20 mouse cellular contexts compared by ENCODE assay signal in the genomic region with DNA sequence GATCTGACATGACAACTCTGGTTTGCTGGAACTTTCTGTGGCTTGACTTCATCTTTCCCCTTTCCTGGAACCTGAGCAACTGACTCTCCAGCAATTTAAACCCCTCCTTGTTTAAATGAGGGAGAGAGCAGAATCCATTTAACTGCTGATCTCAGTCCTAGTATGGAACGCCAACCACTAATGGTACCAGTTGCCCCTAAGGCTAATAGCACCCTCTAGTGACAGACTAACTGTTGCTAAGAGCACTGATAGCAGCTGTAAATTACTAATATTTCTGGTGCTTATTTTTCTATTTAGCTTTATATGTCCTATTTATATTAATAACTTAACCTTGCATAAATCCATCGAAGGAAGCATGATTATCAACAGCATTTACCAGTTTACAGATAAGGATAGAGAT.
DNase-seq lines count a peak whose midpoint lies in the region; ATAC-seq and TF ChIP-seq lines count a peak whose summit lies in the region.
"Had no signal": no experiment of that assay in that cellular context is flagged by ENCODE, and none has a peak within 500 bp of the region (broad histone marks: within the 10 kb centered on the region; RNA-seq: fewer than 3 reads in every experiment).

No protein-coding gene starts in this region.

- H3K36me3 ChIP-seq in heart, postnatal 0 days (replicated peaks; ENCODE audit: control insufficient read depth, insufficient read depth, low read length): no peaks in the 10 kb centered on the region
- H3K36me3 ChIP-seq in liver, postnatal 0 days (replicated peaks; ENCODE audit: insufficient read depth, low read length): no peaks in the 10 kb centered on the region
- no peaks in the 10 kb centered on the region for H3K36me3 ChIP-seq in liver, embryonic 11.5 days (ENCODE audit: control insufficient read depth, insufficient read depth, low read length)
- no peaks in the 10 kb centered on the region for H3K36me3 ChIP-seq in forebrain, embryonic 14.5 days (ENCODE audit: control insufficient read depth, insufficient read depth, low read length)
- H3K36me3 ChIP-seq: heart, embryonic 10.5 days; hindbrain, embryonic 15.5 days; liver, embryonic 15.5 days had no signal

- intact Hi-C loops in heart, postnatal 14 days (cut with DNase I): loop anchor here (5.0 to 10.0 kb wide), 2 partner anchors 56 to 159 kb away; no protein-coding TSS in a partner anchor

- H3K4me3 ChIP-seq in heart, postnatal 0 days (ENCODE audit: low read depth, low read length): no peak overlapping the region
- no peak overlapping the region for H3K4me3 ChIP-seq in liver, postnatal 0 days (ENCODE audit: low read depth, low read length)
- H3K4me3 ChIP-seq in liver, embryonic 11.5 days (ENCODE audit: low read depth, low read length): no peak overlapping the region
- no peak overlapping the region for H3K4me3 ChIP-seq in forebrain, embryonic 14.5 days (ENCODE audit: low read depth, low read length)
- H3K4me3 ChIP-seq: heart, embryonic 10.5 days; hindbrain, embryonic 15.5 days; liver, embryonic 15.5 days; megakaryocyte, embryonic 14.5 days had no signal

- H3K9ac ChIP-seq in heart, postnatal 0 days (replicated peaks; ENCODE audit: low read depth, low read length): no peak overlapping the region
- H3K9ac ChIP-seq in liver, postnatal 0 days (replicated peaks): no peak overlapping the region
- H3K9ac ChIP-seq in liver, embryonic 11.5 days (ENCODE audit: low read depth, low read length): no peak overlapping the region
- no peak overlapping the region for H3K9ac ChIP-seq in forebrain, embryonic 14.5 days (ENCODE audit: low read length)
- H3K9ac ChIP-seq: hindbrain, embryonic 15.5 days; liver, embryonic 15.5 days had no signal

- no peak overlapping the region for H3K4me2 ChIP-seq in heart, postnatal 0 days (ENCODE audit: low read depth, low read length)
- H3K4me2 ChIP-seq in liver, postnatal 0 days (ENCODE audit: low read depth, low read length): no peak overlapping the region
- H3K4me2 ChIP-seq in liver, embryonic 11.5 days: no peak overlapping the region
- no peak overlapping the region for H3K4me2 ChIP-seq in forebrain, embryonic 14.5 days (ENCODE audit: low read length)
- H3K4me2 ChIP-seq: hindbrain, embryonic 15.5 days; liver, embryonic 15.5 days had no signal

- no peak overlapping the region for H3K27ac ChIP-seq in heart, postnatal 0 days (ENCODE audit: low read depth)
- H3K27ac ChIP-seq in liver, postnatal 0 days (ENCODE audit: low read depth): 0 out of 2 replicates have a peak overlapping the region, but pooled peaks have one; percentile 70
- no peak overlapping the region for H3K27ac ChIP-seq in liver, embryonic 11.5 days (ENCODE audit: low read depth, low read length)
- H3K27ac ChIP-seq in forebrain, embryonic 14.5 days (ENCODE audit: low read depth, low read length): no peak overlapping the region
- H3K27ac ChIP-seq: heart, embryonic 10.5 days; hindbrain, embryonic 15.5 days had no signal

- TF ChIP-seq CTCF in heart, postnatal 0 days (IDR thresholded peaks at IDR 0.05; ENCODE audit: low read depth): peak; percentile 32
- TF ChIP-seq CTCF in liver, postnatal 0 days (IDR thresholded peaks at IDR 0.05; ENCODE audit: low read depth): peak; percentile 73

- DNase-seq in heart, postnatal 0 days (ENCODE audit: low spot score): no peak
- DNase-seq in heart, postnatal 14 days: no peak
- no peak for DNase-seq in liver, postnatal 0 days
- no peak for DNase-seq in liver, embryonic 11.5 days (ENCODE audit: low spot score)
- DNase-seq in A20 (ENCODE audit: low read depth, low spot score) (peak; percentile 44), adipocyte (ENCODE audit: low spot score) (peak; percentile 47)
- DNase-seq in forebrain, embryonic 14.5 days (ENCODE audit: low spot score): no peak
- DNase-seq in testis, postnatal 10 days (ENCODE audit: low spot score): no peak
- DNase-seq: adrenal gland, postnatal 14 days; cerebellum, adult 18-20 months; cerebellum, postnatal 36 days; gastrocnemius, postnatal 14 days; kidney, adult 8-10 months; layer of hippocampus, postnatal 36 days; right cerebral cortex, adult 18-20 months; thymus, postnatal 25 days had no signal

- no peaks in the 10 kb centered on the region for H3K27me3 ChIP-seq in heart, postnatal 0 days (ENCODE audit: control insufficient read depth, insufficient read depth, low read length)
- no peaks in the 10 kb centered on the region for H3K27me3 ChIP-seq in liver, postnatal 0 days (ENCODE audit: insufficient read depth, low read length)
- no peaks in the 10 kb centered on the region for H3K27me3 ChIP-seq in liver, embryonic 11.5 days (replicated peaks; ENCODE audit: control insufficient read depth, insufficient read depth, low read length)
- no peaks in the 10 kb centered on the region for H3K27me3 ChIP-seq in forebrain, embryonic 14.5 days (replicated peaks; ENCODE audit: control insufficient read depth, insufficient read depth, low read length)
- H3K27me3 ChIP-seq: hindbrain, embryonic 15.5 days; liver, embryonic 15.5 days; megakaryocyte, embryonic 14.5 days had no signal

- 71% methylated on average over 2 of the region's 2 CpGs for WGBS in heart, postnatal 0 days
- WGBS in liver, postnatal 0 days (ENCODE audit: insufficient replicate concordance): 61% methylated on average over 2 of the region's 2 CpGs
- WGBS in liver, embryonic 11.5 days: 69% methylated on average over 2 of the region's 2 CpGs
- WGBS in forebrain, embryonic 14.5 days: 89% methylated on average over 2 of the region's 2 CpGs

- no peak for TF ChIP-seq EP300 in heart, postnatal 0 days (IDR thresholded peaks at IDR 0.05; ENCODE audit: low read depth)
- no peak for TF ChIP-seq EP300 in liver, postnatal 0 days (IDR thresholded peaks at IDR 0.05; ENCODE audit: low read depth)

- no peak for ATAC-seq in heart, postnatal 0 days (ENCODE audit: insufficient read depth, low read depth)
- ATAC-seq in liver, postnatal 0 days: no peak
- ATAC-seq in liver, embryonic 11.5 days (replicated peaks; ENCODE audit: low FRiP score): no peak
- no peak for ATAC-seq in forebrain, embryonic 14.5 days

- no peaks in the 10 kb centered on the region for H3K9me3 ChIP-seq in heart, postnatal 0 days (replicated peaks; ENCODE audit: control insufficient read depth, low read length)
- no peaks in the 10 kb centered on the region for H3K9me3 ChIP-seq in liver, postnatal 0 days (ENCODE audit: low read length)
- H3K9me3 ChIP-seq in liver, embryonic 11.5 days (ENCODE audit: control insufficient read depth, low read length): peaks cover 2% of the 10 kb centered on the region
- no peaks in the 10 kb centered on the region for H3K9me3 ChIP-seq in forebrain, embryonic 14.5 days (replicated peaks; ENCODE audit: control insufficient read depth, low read length)
- H3K9me3 ChIP-seq: hindbrain, embryonic 15.5 days; liver, embryonic 15.5 days had no signal

- H3K4me1 ChIP-seq in heart, postnatal 0 days (ENCODE audit: control insufficient read depth, insufficient read depth): no peaks in the 10 kb centered on the region
- H3K4me1 ChIP-seq in liver, postnatal 0 days (ENCODE audit: insufficient read depth): peaks cover 25% of the 10 kb centered on the region
- H3K4me1 ChIP-seq in liver, embryonic 11.5 days (replicated peaks; ENCODE audit: control insufficient read depth, insufficient read depth, low read length): peaks cover 24% of the 10 kb centered on the region
- no peaks in the 10 kb centered on the region for H3K4me1 ChIP-seq in forebrain, embryonic 14.5 days (ENCODE audit: control insufficient read depth, insufficient read depth, low read length)
- H3K4me1 ChIP-seq: heart, embryonic 10.5 days; hindbrain, embryonic 15.5 days had no signal

Comparison
In these comparisons a context has a peak if more than half of its experiments do, and no peak if none do; other contexts are left out.
1. DNase-seq: peak in A20 (single experiment) and adipocyte (single experiment); none in heart, postnatal 0 days (single experiment), heart, postnatal 14 days (0 of 2), liver, postnatal 0 days (single experiment), liver, embryonic 11.5 days (single experiment), forebrain, embryonic 14.5 days (single experiment) and testis, postnatal 10 days (single experiment).